Mouse (Mus musculus) ES-Bruce4 (cell line): ENCODE measurements around the gene Cntrl. TPM values are rescaled to one million over a fixed set of nuclear protein-coding genes. Genes with fewer than 3 reads are reported as not detected.

ENCODE experiments used
- H3K27ac ChIP-seq: 2 replicates; pipeline ENCODE4 v1.5.1; 2012; ENCODE audit warnings: low read length, inconsistent platforms; ENCODE audit not compliant: insufficient read depth
- H3K27me3 ChIP-seq: 2 replicates; pipeline ENCODE4 v1.6.1; 2012; ENCODE audit warnings: mild to moderate bottlenecking, low read length, inconsistent platforms; ENCODE audit not compliant: control insufficient read depth, poor library complexity, insufficient read depth, severe bottlenecking
- H3K36me3 ChIP-seq: 2 replicates; pipeline ENCODE4 v1.6.1; 2012; ENCODE audit warnings: inconsistent platforms, mild to moderate bottlenecking, low read length, moderate library complexity; ENCODE audit not compliant: control insufficient read depth, poor library complexity, insufficient read depth, severe bottlenecking
- H3K4me1 ChIP-seq: one replicate; pipeline ENCODE4 v1.8.1; 2011; ENCODE audit warnings: low read length; ENCODE audit not compliant: control insufficient read depth, insufficient read depth
- H3K4me3 ChIP-seq: 2 replicates; pipeline ENCODE4 v1.5.1; 2011; ENCODE audit warnings: low read depth, mild to moderate bottlenecking, low read length
- H3K9ac ChIP-seq: 2 replicates; pipeline ENCODE4 v1.6.1; 2012; ENCODE audit warnings: low read depth, mild to moderate bottlenecking, inconsistent platforms; ENCODE audit not compliant: poor library complexity, severe bottlenecking
- H3K9me3 ChIP-seq: replicated peaks from 2 replicates; pipeline ENCODE4 v1.6.1; 2012; ENCODE audit warnings: mild to moderate bottlenecking, low read length, inconsistent platforms; ENCODE audit not compliant: control insufficient read depth, poor library complexity, insufficient read depth, severe bottlenecking
- CTCF ChIP-seq: IDR thresholded peaks from one replicate; pipeline ENCODE4 v1.8.1; 2011; ENCODE audit warnings: low read depth, low read length
- EP300 ChIP-seq: IDR thresholded peaks from 2 replicates; pipeline ENCODE4 v1.6.1; 2011; ENCODE audit warnings: low read depth, low read length; ENCODE audit not compliant: insufficient read depth
- POLR2A ChIP-seq: IDR thresholded peaks from one replicate; pipeline ENCODE4 v1.8.1; 2011; ENCODE audit warnings: low read length; ENCODE audit not compliant: insufficient read depth
- polyA plus RNA-seq: library from polyadenylated mRNA; stranded (reverse); fragments of >200 nt; gene quantifications from 2 replicates; pipeline ENCODE4 v1.2.4, GENCODE M21; 2011; ENCODE audit warnings: low read depth; ENCODE audit not compliant: missing spikeins, insufficient read depth, insufficient read length

The Cntrl gene
- polyA plus RNA-seq, result 48.2 and 49.0 TPM in 2 replicates

DNA sequence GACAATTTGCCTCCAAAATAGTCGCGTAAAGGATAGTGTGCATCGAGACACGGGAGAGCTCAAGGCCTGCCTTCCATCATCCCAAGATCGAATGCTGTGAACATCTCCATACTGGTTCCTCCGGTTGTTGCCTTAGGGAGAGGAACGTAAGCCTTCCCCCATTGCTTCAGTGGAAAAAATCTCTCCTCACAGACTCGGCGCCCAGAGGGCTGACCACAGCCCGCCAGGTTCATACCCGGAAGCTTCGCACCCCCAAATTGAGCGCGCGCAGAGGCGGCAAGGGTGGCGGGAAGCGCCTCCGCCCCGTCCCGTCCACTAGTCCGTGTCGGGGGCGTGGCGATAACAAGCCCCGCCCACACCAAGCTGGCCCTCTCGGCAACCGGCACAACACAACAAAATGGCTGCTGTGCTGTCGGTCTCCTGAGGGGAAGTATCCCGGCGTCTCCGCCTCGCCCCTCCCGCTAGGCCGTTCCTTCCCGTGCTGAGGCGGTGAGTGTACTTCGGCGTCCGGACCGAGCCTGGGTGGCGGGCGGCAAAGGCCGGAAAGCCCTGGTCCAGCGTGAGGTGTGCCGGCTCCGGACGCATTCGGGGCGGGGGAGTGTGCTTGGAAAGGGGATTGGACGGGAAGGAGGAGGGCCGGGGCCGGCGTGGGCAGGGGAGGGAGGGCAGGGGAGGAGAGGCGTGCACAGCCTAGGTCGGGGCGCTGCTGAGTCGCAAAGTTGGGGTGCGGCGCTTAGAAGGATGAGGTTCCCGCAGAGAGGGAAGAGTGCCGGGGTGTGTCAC lies at the start of gene Cntrl:
Gene Cntrl (plus strand): TSS at position 352 of the 783 bp plus-strand sequence.
- Histone ChIP-seq H3K9me3 (no peaks in the 10 kb centered on the region), H3K9ac (peak within 1 kb of the TSS; percentile 69), H3K4me3 (peak within 1 kb of the TSS; percentile 83), H3K27ac (peak within 1 kb of the TSS; percentile 27; the same call in 1 of the 2 replicates), H3K27me3 (no peaks in the 10 kb centered on the region), H3K36me3 (no peaks in the 10 kb centered on the region), H3K4me1 (no peaks in the 10 kb centered on the region)
- 0 out of 2 replicates have a peak, but pooled peaks have one; percentile 18 for TF ChIP-seq EP300
- TF ChIP-seq CTCF, result no peak

GRCm38 (mm10) chr2:35060256-35060655 lies 49.0 kb upstream of the Cntrl start:
- no peak overlapping the region for H3K27ac ChIP-seq
- no peaks in the 10 kb centered on the region for H3K9me3 ChIP-seq
- no peak for TF ChIP-seq CTCF
- no peak for TF ChIP-seq EP300
- TF ChIP-seq POLR2A, result no peak
- no peaks in the 10 kb centered on the region for H3K27me3 ChIP-seq
- no peak overlapping the region for H3K4me3 ChIP-seq
- no peaks in the 10 kb centered on the region for H3K36me3 ChIP-seq
- H3K4me1 ChIP-seq, result no peaks in the 10 kb centered on the region
- H3K9ac ChIP-seq, result no peak overlapping the region

DNA sequence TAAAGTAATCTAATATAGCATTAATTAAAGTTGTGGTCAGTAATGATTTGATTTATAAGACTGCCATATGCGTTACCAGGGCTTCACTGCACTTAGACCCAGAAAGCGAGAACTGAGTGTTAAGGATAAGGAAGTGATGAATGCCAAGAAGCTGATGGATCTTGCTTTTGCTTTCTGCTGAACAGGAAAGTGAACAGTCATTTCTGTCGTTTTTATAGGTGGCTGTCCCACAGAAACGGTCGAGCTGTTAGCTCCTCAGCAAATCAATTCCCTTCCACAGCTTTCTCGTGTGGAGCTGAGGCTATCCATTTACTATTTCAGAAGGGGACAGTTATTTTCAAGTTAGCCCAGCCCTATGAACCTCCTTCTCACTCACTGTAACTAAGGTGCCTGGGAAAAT lies 48.4 kb upstream of the Cntrl start:
- Histone ChIP-seq H3K4me1 (no peaks in the 10 kb centered on the region), H3K9ac (no peak overlapping the region), H3K9me3 (no peaks in the 10 kb centered on the region), H3K36me3 (no peaks in the 10 kb centered on the region), H3K27ac (no peak overlapping the region), H3K4me3 (no peak overlapping the region), H3K27me3 (no peaks in the 10 kb centered on the region)
- TF ChIP-seq CTCF (no peak), POLR2A (no peak), EP300 (no peak)

DNA sequence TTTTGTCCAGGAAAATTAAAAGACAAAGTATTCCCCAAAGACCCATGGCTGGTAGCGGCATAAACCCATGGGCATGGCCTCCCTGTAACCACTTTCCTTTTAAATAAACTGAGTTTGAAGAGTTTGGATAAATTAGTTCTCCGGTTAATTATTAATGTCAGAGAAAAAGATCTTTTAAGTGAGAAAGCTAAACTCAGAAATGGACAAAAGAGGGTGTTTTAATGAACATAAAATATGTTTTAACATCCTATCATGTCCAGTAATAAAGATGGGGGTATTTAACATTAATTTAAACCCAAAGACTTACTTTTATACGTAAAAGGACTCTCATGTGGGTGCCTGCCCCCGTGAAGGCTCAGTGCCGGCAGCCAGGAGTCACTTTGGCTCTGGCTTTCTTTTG lies 48.0 kb upstream of the Cntrl start, which contains the start of gene Hc:
Gene Hc (minus strand): TSS at position 101 of the 400 bp plus-strand sequence.
- Histone ChIP-seq H3K4me1 (no peaks in the 10 kb centered on the region), H3K4me3 (no peak within 1 kb of the TSS), H3K9ac (no peak within 1 kb of the TSS), H3K9me3 (no peaks in the 10 kb centered on the region), H3K27me3 (no peaks in the 10 kb centered on the region), H3K27ac (no peak within 1 kb of the TSS), H3K36me3 (no peaks in the 10 kb centered on the region)
- TF ChIP-seq POLR2A, result no peak
- no peak for TF ChIP-seq EP300
- TF ChIP-seq CTCF, result no peak

GRCm38 (mm10) chr2:35063333-35064030 lies 45.8 kb upstream of the Cntrl start:
- H3K27me3 ChIP-seq, result no peaks in the 10 kb centered on the region
- no peak overlapping the region for H3K9ac ChIP-seq
- H3K36me3 ChIP-seq, result no peaks in the 10 kb centered on the region
- H3K4me3 ChIP-seq, result no peak overlapping the region
- H3K27ac ChIP-seq, result no peak overlapping the region
- H3K9me3 ChIP-seq, result no peaks in the 10 kb centered on the region
- no peaks in the 10 kb centered on the region for H3K4me1 ChIP-seq
- TF ChIP-seq POLR2A (no peak), EP300 (no peak), CTCF (no peak)

DNA sequence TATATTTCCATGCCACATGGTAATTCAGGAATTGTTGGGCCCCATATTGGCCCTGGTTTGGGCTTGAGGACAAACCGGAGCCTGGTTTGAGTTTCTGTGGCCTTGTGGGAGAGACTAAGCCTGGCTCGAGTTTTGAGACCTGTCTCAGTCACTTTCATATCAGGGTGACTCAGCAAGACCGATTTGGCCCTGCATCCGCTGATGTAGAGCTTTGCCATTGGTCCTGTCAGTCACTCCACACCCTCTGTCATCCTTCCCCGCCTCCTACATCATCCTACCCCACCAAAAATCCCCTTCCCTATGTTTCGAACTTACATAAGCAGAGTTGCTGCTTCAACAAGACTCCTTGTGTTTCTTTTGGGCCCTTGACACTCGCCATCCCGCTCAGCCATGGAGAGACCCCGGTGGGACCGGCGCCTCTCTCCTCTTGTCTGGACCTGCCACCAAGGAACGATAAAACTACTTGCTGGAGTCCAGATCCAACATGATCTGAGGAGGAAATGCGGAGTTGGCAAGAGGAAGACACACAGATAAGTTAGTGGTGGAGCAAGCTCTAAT lies 42.7 kb upstream of the Cntrl start:
- Histone ChIP-seq H3K4me1 (no peaks in the 10 kb centered on the region), H3K27ac (no peak overlapping the region), H3K27me3 (no peaks in the 10 kb centered on the region), H3K36me3 (no peaks in the 10 kb centered on the region), H3K9me3 (no peaks in the 10 kb centered on the region), H3K9ac (no peak overlapping the region), H3K4me3 (no peak overlapping the region)
- TF ChIP-seq CTCF (no peak), EP300 (no peak), POLR2A (no peak)
